Mouse (Mus musculus) CD4-positive naive resting alpha-beta T cell, adult 76 days (primary cell): ENCODE data around the gene Atf1. TPM values are rescaled to one million over a fixed set of nuclear protein-coding genes. Genes with fewer than 3 reads are reported as not detected.

Source experiments
- total RNA-seq: library from RNA; stranded (reverse); gene quantifications from one replicate; pipeline ENCODE4 v1.2.4, GENCODE M21; 2023

Gene Atf1
- 88.3 TPM for total RNA-seq

GRCm38 (mm10) chr15:100227663-100228534 lies at the start of gene Atf1:
Atf1 (plus strand) TSS chr15:100227819.

GRCm38 (mm10) chr15:100280626-100281025 lies 53.0 kb downstream of the Atf1 start, which contains the start of gene Tmprss12:
Tmprss12 (plus strand) TSS chr15:100280837.

GRCm38 (mm10) chr15:100304019-100304991 lies 76.7 kb downstream of the Atf1 start, which contains the start of gene Mettl7a1:
Mettl7a1 (plus strand) TSS chr15:100304140.

Other genes starting within 250 kb of the Atf1 start
- gene Dip2b, start 189.2 kb upstream of the Atf1 start, total RNA-seq: 89.0 TPM
- gene Tmprss12, start 53.0 kb downstream of the Atf1 start, total RNA-seq: not detected
- 13.1 TPM for gene Mettl7a1, start 76.3 kb downstream of the Atf1 start, total RNA-seq
- not detected for gene Mettl7a3, start 107.1 kb downstream of the Atf1 start, total RNA-seq
- gene Methig1, start 125.3 kb downstream of the Atf1 start, total RNA-seq: not detected
- not detected for gene Mettl7a2, start 125.4 kb downstream of the Atf1 start, total RNA-seq
- gene Higd1c, start 136.7 kb downstream of the Atf1 start, total RNA-seq: not detected
- gene Gm5475, start 194.3 kb downstream of the Atf1 start, total RNA-seq: not detected
- gene Slc11a2, start 197.3 kb downstream of the Atf1 start, total RNA-seq: 30.8 TPM
- gene Letmd1, start 241.2 kb downstream of the Atf1 start, total RNA-seq: 45.9 TPM